Mouse (Mus musculus): ENCODE data around the gene Stx8. TPM values are rescaled to one million over a fixed set of nuclear protein-coding genes. Genes with fewer than 3 reads are reported as not detected.

Gene Stx8
- polyA plus RNA-seq, 1 experiment from 2014 or later: 68.5 TPM

DNA sequence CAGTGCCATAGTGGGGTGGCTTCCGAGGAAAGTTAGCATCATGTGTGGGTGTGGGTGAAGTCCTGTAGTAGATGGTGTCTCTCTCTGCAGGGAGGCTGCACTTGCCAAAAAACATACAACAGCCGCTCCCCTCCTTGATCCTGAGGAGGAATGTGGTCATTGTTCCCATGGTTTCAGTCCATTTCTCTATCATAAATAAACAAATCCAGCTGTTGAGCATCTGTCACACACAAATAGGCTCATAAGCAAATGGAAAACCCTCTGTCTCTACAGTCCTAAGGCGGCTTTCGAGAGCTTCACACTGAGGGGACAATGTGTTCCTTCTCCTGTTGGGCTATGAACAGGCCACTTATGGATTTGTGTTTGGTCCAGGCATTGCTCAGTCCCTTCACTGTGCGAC lies 56.9 kb downstream of the Stx8 start:
- H3K4me1 ChIP-seq (ENCODE audit: control insufficient read depth, insufficient read depth, low read length): no peaks in the 10 kb centered on the region
- no peaks in the 10 kb centered on the region for H3K36me3 ChIP-seq (ENCODE audit: control insufficient read depth, insufficient read depth, low read length)
- no peak overlapping the region for H3K27ac ChIP-seq (ENCODE audit: low read depth, low read length)
- no peaks in the 10 kb centered on the region for H3K27me3 ChIP-seq (ENCODE audit: control insufficient read depth, insufficient read depth, low read length)
- 88% methylated on average over 5 of the region's 5 CpGs for WGBS
- H3K4me3 ChIP-seq (ENCODE audit: low read depth, low read length): no peak overlapping the region
- no peaks in the 10 kb centered on the region for H3K9me3 ChIP-seq (ENCODE audit: control insufficient read depth, low read length)
- no peak overlapping the region for H3K9ac ChIP-seq (replicated peaks; ENCODE audit: low read depth, low read length)
- ATAC-seq (ENCODE audit: low read depth): no peak
- no peak overlapping the region for H3K4me2 ChIP-seq (ENCODE audit: low read depth, low read length)

DNA sequence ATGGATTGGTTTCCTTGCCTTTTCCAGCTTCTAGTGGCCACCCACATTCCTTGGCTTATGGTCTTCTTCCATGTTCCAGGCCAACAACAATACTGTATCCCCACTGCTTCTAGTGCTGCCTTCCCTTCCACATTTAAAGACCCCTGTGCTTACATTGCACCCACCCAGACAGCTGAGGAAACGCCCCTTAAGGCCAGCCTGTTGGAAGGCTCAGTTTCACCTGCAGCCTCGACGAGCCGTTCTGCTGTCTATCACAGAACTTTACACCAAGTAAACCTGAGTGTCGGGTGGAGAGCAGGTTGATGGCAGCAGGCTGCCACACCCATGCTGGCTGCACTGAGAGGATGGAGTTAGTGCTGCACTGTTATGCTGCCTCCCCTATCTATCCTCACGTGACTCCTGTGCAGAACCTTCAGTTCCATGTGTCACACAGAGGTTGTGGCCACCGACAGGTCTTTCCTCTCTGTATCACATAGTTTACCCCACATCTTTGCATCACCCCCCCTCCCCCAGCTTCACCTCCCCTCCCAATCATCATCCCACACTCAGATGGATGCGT lies 57.9 kb downstream of the Stx8 start:
- Histone ChIP-seq H3K27me3 (ENCODE audit: control insufficient read depth, insufficient read depth, low read length) (no peaks in the 10 kb centered on the region), H3K9ac (replicated peaks; ENCODE audit: low read depth, low read length) (no peak overlapping the region), H3K9me3 (ENCODE audit: control insufficient read depth, low read length) (no peaks in the 10 kb centered on the region), H3K27ac (ENCODE audit: low read depth, low read length) (no peak overlapping the region), H3K4me2 (ENCODE audit: low read depth, low read length) (no peak overlapping the region), H3K36me3 (ENCODE audit: control insufficient read depth, insufficient read depth, low read length) (no peaks in the 10 kb centered on the region), H3K4me1 (ENCODE audit: control insufficient read depth, insufficient read depth, low read length) (no peaks in the 10 kb centered on the region), H3K4me3 (ENCODE audit: low read depth, low read length) (no peak overlapping the region)
- WGBS: 88% methylated on average over 8 of the region's 8 CpGs
- no peak for ATAC-seq (ENCODE audit: low read depth)

DNA sequence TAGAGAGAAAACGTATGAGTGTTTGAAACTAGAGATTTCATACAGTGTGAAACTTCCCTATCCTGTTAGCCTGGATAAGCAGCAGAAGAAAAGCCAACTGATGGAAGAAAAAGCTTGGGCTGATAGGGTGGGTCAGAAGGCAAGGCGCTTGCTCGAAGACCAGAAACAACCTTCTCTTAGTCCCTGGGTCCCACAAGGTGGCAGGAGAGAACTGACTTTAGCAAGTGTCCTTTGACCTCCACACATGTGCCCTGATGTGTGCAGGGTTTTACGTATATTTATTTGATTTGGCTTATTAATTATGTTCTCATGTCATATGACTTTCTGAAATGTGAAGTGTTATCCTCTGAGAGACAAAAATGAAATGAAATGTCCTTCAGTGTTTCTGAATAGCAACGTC lies 60.6 kb downstream of the Stx8 start:
- 87% methylated on average over 5 of the region's 5 CpGs for WGBS
- Histone ChIP-seq H3K36me3 (ENCODE audit: control insufficient read depth, insufficient read depth, low read length) (no peaks in the 10 kb centered on the region), H3K4me2 (ENCODE audit: low read depth, low read length) (no peak overlapping the region), H3K9me3 (ENCODE audit: control insufficient read depth, low read length) (no peaks in the 10 kb centered on the region), H3K4me1 (ENCODE audit: control insufficient read depth, insufficient read depth, low read length) (no peaks in the 10 kb centered on the region), H3K4me3 (ENCODE audit: low read depth, low read length) (no peak overlapping the region), H3K27me3 (ENCODE audit: control insufficient read depth, insufficient read depth, low read length) (no peaks in the 10 kb centered on the region), H3K27ac (ENCODE audit: low read depth, low read length) (no peak overlapping the region), H3K9ac (replicated peaks; ENCODE audit: low read depth, low read length) (no peak overlapping the region)
- no peak for ATAC-seq (ENCODE audit: low read depth)

DNA sequence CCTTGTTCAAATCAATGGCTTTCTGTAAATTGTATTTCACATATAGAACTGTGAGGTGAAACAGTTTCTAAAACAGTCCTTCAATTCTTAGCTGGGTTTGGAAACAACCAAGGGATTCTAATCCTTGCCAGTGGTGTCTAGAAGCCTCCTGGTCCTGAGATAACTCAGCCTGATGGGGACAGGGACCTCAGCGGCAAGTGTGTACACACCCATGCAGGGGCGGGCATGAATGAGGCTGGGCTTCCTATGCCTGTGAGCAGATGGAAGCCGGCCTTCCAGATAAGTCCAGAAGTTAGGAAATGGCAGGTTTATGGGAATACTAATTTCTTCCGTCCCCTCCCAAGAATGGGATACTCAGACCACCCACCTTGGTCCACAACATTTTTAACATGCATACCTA lies 63.1 kb downstream of the Stx8 start:
- Histone ChIP-seq H3K9ac (replicated peaks; ENCODE audit: low read depth, low read length) (no peak overlapping the region), H3K4me2 (ENCODE audit: low read depth, low read length) (no peak overlapping the region), H3K36me3 (ENCODE audit: control insufficient read depth, insufficient read depth, low read length) (no peaks in the 10 kb centered on the region), H3K27ac (ENCODE audit: low read depth, low read length) (no peak overlapping the region), H3K9me3 (ENCODE audit: control insufficient read depth, low read length) (no peaks in the 10 kb centered on the region), H3K4me1 (ENCODE audit: control insufficient read depth, insufficient read depth, low read length) (no peaks in the 10 kb centered on the region), H3K4me3 (ENCODE audit: low read depth, low read length) (no peak overlapping the region), H3K27me3 (ENCODE audit: control insufficient read depth, insufficient read depth, low read length) (no peaks in the 10 kb centered on the region)
- ATAC-seq (ENCODE audit: low read depth): no peak
- 33% methylated on average over 4 of the region's 4 CpGs for WGBS

DNA sequence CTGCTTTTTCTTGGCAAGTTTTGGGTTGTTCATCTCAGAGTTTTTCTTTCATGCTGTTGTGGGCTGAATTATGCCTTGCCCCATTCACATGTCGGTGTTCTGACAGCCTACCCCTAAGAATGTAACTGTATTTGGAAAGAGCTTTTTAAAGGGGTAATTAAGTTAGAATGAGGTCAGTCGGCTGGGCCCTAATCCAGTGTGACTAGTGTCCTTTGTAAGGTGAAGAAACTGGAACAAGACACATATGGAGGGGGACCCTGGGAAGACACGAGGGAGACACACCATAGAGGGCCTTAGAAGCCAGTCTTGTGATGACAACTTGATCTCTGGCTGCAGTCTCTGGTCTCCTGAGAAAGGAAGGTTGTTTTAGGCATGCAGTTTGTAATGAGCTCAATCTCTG lies 63.9 kb downstream of the Stx8 start:
- Histone ChIP-seq H3K27ac (ENCODE audit: low read depth, low read length) (no peak overlapping the region), H3K4me1 (ENCODE audit: control insufficient read depth, insufficient read depth, low read length) (no peaks in the 10 kb centered on the region), H3K27me3 (ENCODE audit: control insufficient read depth, insufficient read depth, low read length) (no peaks in the 10 kb centered on the region), H3K9me3 (ENCODE audit: control insufficient read depth, low read length) (no peaks in the 10 kb centered on the region), H3K4me3 (ENCODE audit: low read depth, low read length) (no peak overlapping the region), H3K9ac (replicated peaks; ENCODE audit: low read depth, low read length) (no peak overlapping the region), H3K4me2 (ENCODE audit: low read depth, low read length) (no peak overlapping the region), H3K36me3 (ENCODE audit: control insufficient read depth, insufficient read depth, low read length) (no peaks in the 10 kb centered on the region)
- ATAC-seq (ENCODE audit: low read depth): no peak
- WGBS: 11% methylated on average over 3 of the region's 3 CpGs

DNA sequence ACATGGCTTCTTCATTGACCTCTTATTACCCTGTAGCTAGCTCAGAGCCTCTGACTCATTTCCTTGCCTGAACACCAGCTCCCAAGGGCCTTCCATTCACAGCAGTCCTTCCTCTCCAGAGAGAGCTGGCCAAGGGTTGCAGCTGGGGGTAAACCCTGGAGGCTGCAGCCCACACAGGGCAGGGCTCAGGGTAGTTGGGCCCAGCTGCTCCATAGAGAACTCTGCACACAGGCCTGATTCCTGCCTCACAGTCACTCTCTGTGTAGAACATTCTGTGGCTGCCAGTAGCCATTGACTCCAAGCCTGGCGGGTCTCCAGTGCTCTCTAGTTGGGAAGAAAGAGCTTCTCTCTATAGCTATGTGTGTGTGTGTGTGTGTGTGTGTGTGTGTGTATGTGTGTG lies 64.8 kb downstream of the Stx8 start:
- Histone ChIP-seq H3K27me3 (ENCODE audit: control insufficient read depth, insufficient read depth, low read length) (no peaks in the 10 kb centered on the region), H3K27ac (ENCODE audit: low read depth, low read length) (no peak overlapping the region), H3K4me3 (ENCODE audit: low read depth, low read length) (no peak overlapping the region), H3K4me1 (ENCODE audit: control insufficient read depth, insufficient read depth, low read length) (no peaks in the 10 kb centered on the region), H3K4me2 (ENCODE audit: low read depth, low read length) (no peak overlapping the region), H3K9ac (replicated peaks; ENCODE audit: low read depth, low read length) (no peak overlapping the region), H3K36me3 (ENCODE audit: control insufficient read depth, insufficient read depth, low read length) (no peaks in the 10 kb centered on the region), H3K9me3 (ENCODE audit: control insufficient read depth, low read length) (no peaks in the 10 kb centered on the region)
- ATAC-seq (ENCODE audit: low read depth): no peak
- WGBS: 90% methylated on average over 1 of the region's 1 CpGs

DNA sequence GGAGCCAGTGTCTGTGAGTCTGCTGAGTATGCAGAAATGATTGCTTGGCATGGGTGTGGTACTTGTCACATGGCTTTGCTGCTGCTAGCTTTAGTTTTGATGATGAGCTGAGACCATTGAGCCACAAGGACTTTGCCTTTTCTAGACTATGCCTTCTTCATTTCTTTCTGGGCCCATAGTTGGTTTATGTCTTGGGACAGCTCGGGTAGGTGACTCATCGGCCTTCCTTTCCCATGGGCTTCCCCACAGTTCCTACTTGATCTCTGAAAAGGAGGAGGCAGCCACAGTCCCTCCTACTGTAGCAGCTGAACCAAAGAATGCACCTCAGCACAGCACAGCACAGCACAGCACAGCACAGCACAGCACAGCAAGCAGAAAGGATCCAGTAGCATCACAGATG lies 66.5 kb downstream of the Stx8 start:
- Histone ChIP-seq H3K9me3 (ENCODE audit: control insufficient read depth, low read length) (no peaks in the 10 kb centered on the region), H3K4me2 (ENCODE audit: low read depth, low read length) (no peak overlapping the region), H3K36me3 (ENCODE audit: control insufficient read depth, insufficient read depth, low read length) (no peaks in the 10 kb centered on the region), H3K27ac (ENCODE audit: low read depth, low read length) (no peak overlapping the region), H3K27me3 (ENCODE audit: control insufficient read depth, insufficient read depth, low read length) (no peaks in the 10 kb centered on the region), H3K4me3 (ENCODE audit: low read depth, low read length) (no peak overlapping the region), H3K9ac (replicated peaks; ENCODE audit: low read depth, low read length) (no peak overlapping the region), H3K4me1 (ENCODE audit: control insufficient read depth, insufficient read depth, low read length) (0 out of 2 replicates have a peak, but pooled peaks cover 3% of the 10 kb centered on the region)
- ATAC-seq (ENCODE audit: low read depth): no peak
- WGBS: 87% methylated on average over 2 of the region's 2 CpGs

DNA sequence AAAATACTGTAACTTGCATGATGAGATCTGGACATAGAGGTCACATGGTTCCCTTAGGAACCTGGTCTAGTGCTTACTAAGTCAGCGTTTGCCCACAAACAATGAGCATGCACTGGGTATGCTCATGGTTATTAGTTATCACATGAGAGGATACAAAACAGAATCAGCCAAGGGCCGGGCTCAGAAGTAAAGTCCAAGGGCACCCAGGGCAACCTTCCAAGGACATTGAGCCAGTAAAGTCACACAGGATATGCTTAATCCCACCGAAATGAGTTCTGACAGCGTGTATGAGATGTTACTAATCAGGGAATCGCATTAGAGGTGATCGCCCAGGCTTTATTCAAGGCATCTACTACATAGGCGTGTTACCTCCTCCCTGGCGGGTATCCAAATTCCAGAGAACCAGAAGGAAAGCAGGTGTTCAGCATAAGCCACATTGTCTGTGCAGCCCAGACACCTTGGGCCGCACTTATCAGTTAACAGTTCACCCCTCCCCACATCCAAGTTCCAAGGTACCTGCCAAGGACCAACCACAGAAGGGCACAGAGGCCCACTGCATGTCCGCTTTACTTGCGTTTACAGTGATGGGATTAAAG lies 67.4 kb downstream of the Stx8 start:
- no peak for ATAC-seq (ENCODE audit: low read depth)
- 95% methylated on average over 11 of the region's 11 CpGs for WGBS
- Histone ChIP-seq H3K4me3 (ENCODE audit: low read depth, low read length) (no peak overlapping the region), H3K36me3 (ENCODE audit: control insufficient read depth, insufficient read depth, low read length) (no peaks in the 10 kb centered on the region), H3K4me1 (ENCODE audit: control insufficient read depth, insufficient read depth, low read length) (0 out of 2 replicates have a peak, but pooled peaks cover 3% of the 10 kb centered on the region), H3K27me3 (ENCODE audit: control insufficient read depth, insufficient read depth, low read length) (no peaks in the 10 kb centered on the region), H3K4me2 (ENCODE audit: low read depth, low read length) (no peak overlapping the region), H3K9ac (replicated peaks; ENCODE audit: low read depth, low read length) (no peak overlapping the region), H3K9me3 (ENCODE audit: control insufficient read depth, low read length) (no peaks in the 10 kb centered on the region), H3K27ac (ENCODE audit: low read depth, low read length) (no peak overlapping the region)

DNA sequence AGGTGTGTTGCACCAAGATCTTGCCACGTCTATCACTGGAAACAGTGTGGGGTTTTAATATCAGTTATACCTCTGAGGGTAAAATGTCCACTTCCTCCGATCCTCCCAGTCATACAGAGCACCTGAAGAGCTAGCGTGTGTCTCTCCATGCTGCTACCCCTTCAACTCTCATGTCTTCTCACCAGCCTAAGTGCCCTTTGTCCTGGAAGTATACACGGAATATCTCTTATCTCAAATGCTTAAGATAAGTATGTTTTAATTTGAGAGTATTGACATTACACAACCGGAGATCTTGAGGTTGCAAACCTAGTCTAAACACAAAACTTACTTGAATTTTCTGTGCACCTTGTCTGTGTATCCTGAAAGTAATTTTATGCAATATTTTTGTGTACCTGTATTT lies 68.4 kb downstream of the Stx8 start:
- Histone ChIP-seq H3K4me2 (ENCODE audit: low read depth, low read length) (no peak overlapping the region), H3K36me3 (ENCODE audit: control insufficient read depth, insufficient read depth, low read length) (no peaks in the 10 kb centered on the region), H3K27me3 (ENCODE audit: control insufficient read depth, insufficient read depth, low read length) (no peaks in the 10 kb centered on the region), H3K9me3 (ENCODE audit: control insufficient read depth, low read length) (no peaks in the 10 kb centered on the region), H3K27ac (ENCODE audit: low read depth, low read length) (no peak overlapping the region), H3K4me1 (ENCODE audit: control insufficient read depth, insufficient read depth, low read length) (0 out of 2 replicates have a peak, but pooled peaks cover 3% of the 10 kb centered on the region), H3K9ac (replicated peaks; ENCODE audit: low read depth, low read length) (no peak overlapping the region), H3K4me3 (ENCODE audit: low read depth, low read length) (no peak overlapping the region)
- ATAC-seq (ENCODE audit: low read depth): no peak
- WGBS: 96% methylated on average over 5 of the region's 5 CpGs
